Mouse (Mus musculus) embryonic facial prominence, embryonic 12.5 days (tissue): Measurements from ENCODE around the gene Fam71f2. TPM values are rescaled to one million over a fixed set of nuclear protein-coding genes. Genes with fewer than 3 reads are reported as not detected.

ENCODE experiments used
- ATAC-seq: fragments of 200-750 bp; cut with Nextera tagmentation; 2 replicates; pipeline ENCODE4 v1.8.0; 2017; ENCODE audit not compliant: insufficient number of reproducible peaks, insufficient read depth, low FRiP score, low TSS enrichment
- H3K27ac ChIP-seq: fragments of 300-500 bp; sonication (generic); 2 replicates; pipeline ENCODE4 v1.5.1; 2016; ENCODE audit warnings: mild to moderate bottlenecking
- H3K27me3 ChIP-seq: fragments of 300-500 bp; sonication (generic); 2 replicates; pipeline ENCODE4 v1.6.1; 2016; ENCODE audit warnings: mild to moderate bottlenecking, moderate library complexity
- H3K36me3 ChIP-seq: fragments of 300-500 bp; sonication (generic); 2 replicates; pipeline ENCODE4 v1.6.1; 2016; ENCODE audit warnings: mild to moderate bottlenecking
- H3K4me1 ChIP-seq: fragments of 300-500 bp; sonication (generic); 2 replicates; pipeline ENCODE4 v1.6.1; 2016
- H3K4me2 ChIP-seq: fragments of 300-500 bp; sonication (generic); replicated peaks from 2 replicates; pipeline ENCODE4 v1.6.1; 2016; ENCODE audit warnings: mild to moderate bottlenecking, moderate library complexity
- H3K4me3 ChIP-seq: fragments of 300-500 bp; sonication (generic); 2 replicates; pipeline ENCODE4 v1.5.1; 2016; ENCODE audit warnings: mild to moderate bottlenecking
- H3K9ac ChIP-seq: fragments of 300-500 bp; sonication (generic); 2 replicates; pipeline ENCODE4 v1.6.1; 2016; ENCODE audit warnings: mild to moderate bottlenecking, moderate library complexity
- H3K9me3 ChIP-seq: fragments of 300-500 bp; sonication (generic); 2 replicates; pipeline ENCODE4 v1.6.1; 2016; ENCODE audit warnings: mild to moderate bottlenecking, moderate library complexity
- WGBS: fragments of 180-500 bp; shearing (Covaris S2); methylation state at CpG from one replicate; pipeline ENCODE4 v1.1.7; 2016; 5-methylcytosine and 5-hydroxymethylcytosine counted together
- polyA plus RNA-seq: library from polyadenylated mRNA; unstranded; fragments of >200 nt; fragmentation: Nextera tagmentation; extraction: Ambion mirVana; gene quantifications from 2 replicates; pipeline ENCODE4 v1.2.1, GENCODE M21; 2016

The Fam71f2 gene
- polyA plus RNA-seq, 1 experiment from 2014 or later, result 0.27 TPM

DNA sequence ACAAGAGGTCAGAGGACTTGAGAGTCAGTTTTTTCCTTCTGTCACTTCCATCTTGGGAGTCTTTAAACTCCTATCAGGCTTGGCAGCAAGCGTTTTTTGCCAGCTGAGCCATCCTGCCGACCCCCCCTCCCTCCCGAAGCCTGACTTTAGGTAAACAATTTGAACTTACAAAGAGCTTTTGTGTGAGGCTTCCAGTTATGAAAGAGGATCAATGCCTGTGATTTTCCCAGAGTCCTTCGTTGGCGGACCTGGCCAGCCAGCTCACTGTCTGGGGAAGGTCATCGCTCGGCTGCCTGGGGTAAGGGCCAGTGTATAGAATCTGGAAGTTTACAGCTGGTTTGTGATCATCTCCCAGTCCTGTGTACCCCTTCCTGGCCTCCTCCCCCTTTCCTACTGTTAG lies 1.3 kb downstream of the Fam71f2 start:
- H3K4me2 ChIP-seq, result no peak overlapping the region
- H3K36me3 ChIP-seq, result no peaks in the 10 kb centered on the region
- H3K9ac ChIP-seq, result no peak overlapping the region
- no peaks in the 10 kb centered on the region for H3K27me3 ChIP-seq
- ATAC-seq, result no peak
- no peaks in the 10 kb centered on the region for H3K9me3 ChIP-seq
- H3K4me3 ChIP-seq, result no peak overlapping the region
- no peak overlapping the region for H3K27ac ChIP-seq
- WGBS, result 31% methylated on average over 7 of the region's 7 CpGs
- H3K4me1 ChIP-seq, result no peaks in the 10 kb centered on the region

DNA sequence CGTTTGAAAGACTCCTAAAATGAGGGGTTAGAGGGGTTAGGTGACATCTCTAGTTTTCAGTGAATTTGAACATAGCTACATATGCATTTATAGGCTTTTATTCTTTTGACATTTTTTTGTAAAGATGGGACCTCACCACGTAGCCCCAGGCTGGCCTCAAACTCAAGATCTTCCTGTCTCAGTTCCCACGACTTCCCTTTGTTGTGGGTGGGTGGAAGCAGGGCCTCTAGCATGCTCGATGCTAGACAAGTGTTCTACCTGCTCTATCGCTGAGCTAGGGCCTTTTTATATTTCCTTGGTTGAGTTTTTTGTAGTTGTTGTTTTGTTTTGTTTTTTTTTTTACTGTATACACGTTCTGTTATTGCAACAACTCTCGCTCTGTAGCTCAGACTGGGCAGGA lies 7.5 kb downstream of the Fam71f2 start:
- Histone ChIP-seq H3K4me2 (no peak overlapping the region), H3K4me1 (no peaks in the 10 kb centered on the region), H3K27me3 (0 out of 2 replicates have a peak, but pooled peaks cover 3% of the 10 kb centered on the region), H3K9me3 (no peaks in the 10 kb centered on the region), H3K4me3 (no peak overlapping the region), H3K9ac (no peak overlapping the region), H3K27ac (no peak overlapping the region), H3K36me3 (no peaks in the 10 kb centered on the region)
- no peak for ATAC-seq
- WGBS, result 71% methylated on average over 7 of the region's 7 CpGs

DNA sequence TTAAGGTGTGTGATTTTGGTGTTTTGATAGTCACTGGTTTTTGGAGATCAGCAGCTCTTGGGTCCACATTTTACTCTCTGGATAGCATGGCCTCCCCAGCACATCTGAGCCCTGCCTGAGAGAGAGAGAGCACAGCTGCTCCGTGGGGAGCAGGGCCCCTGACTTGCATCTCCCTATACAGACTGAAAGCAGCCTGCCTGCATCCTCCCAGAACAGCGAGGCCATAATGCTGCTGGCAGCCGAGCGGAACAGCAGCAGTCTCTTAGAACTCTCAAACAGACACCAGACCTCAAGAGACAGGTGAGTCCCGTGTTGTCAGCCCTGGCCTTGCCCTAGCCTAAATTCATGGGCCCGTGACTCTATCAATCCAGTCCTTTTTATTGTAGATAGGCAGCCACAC lies 8.1 kb downstream of the Fam71f2 start:
- no peak overlapping the region for H3K27ac ChIP-seq
- no peak overlapping the region for H3K9ac ChIP-seq
- no peak overlapping the region for H3K4me2 ChIP-seq
- H3K4me1 ChIP-seq, result no peaks in the 10 kb centered on the region
- H3K9me3 ChIP-seq, result no peaks in the 10 kb centered on the region
- WGBS, result 44% methylated on average over 6 of the region's 6 CpGs
- no peak overlapping the region for H3K4me3 ChIP-seq
- H3K36me3 ChIP-seq, result no peaks in the 10 kb centered on the region
- no peak for ATAC-seq
- H3K27me3 ChIP-seq, result 0 out of 2 replicates have a peak, but pooled peaks cover 3% of the 10 kb centered on the region

DNA sequence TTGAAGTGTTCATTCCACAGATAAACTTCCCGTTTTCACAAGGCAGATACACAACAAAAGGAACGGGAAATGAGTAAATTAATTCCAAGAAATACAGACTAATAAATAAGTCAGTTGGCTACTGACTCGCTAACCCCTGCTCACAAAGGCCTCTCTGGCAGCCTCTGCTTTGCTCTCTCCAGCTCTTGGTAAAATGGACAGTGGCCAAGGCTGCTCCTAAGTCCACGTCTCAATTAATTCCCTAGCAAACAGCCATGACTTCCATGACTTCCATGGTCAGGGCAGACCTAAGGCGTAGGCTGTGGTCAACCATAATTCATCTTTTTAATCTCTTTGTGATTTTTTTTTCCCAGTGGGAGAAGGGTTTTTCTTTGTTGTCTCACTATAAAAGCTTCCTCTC lies 8.6 kb downstream of the Fam71f2 start:
- Histone ChIP-seq H3K27me3 (0 out of 2 replicates have a peak, but pooled peaks cover 3% of the 10 kb centered on the region), H3K4me2 (no peak overlapping the region), H3K9ac (no peak overlapping the region), H3K9me3 (no peaks in the 10 kb centered on the region), H3K36me3 (no peaks in the 10 kb centered on the region), H3K4me3 (no peak overlapping the region), H3K27ac (no peak overlapping the region), H3K4me1 (no peaks in the 10 kb centered on the region)
- 74% methylated on average over 5 of the region's 5 CpGs for WGBS
- no peak for ATAC-seq

DNA sequence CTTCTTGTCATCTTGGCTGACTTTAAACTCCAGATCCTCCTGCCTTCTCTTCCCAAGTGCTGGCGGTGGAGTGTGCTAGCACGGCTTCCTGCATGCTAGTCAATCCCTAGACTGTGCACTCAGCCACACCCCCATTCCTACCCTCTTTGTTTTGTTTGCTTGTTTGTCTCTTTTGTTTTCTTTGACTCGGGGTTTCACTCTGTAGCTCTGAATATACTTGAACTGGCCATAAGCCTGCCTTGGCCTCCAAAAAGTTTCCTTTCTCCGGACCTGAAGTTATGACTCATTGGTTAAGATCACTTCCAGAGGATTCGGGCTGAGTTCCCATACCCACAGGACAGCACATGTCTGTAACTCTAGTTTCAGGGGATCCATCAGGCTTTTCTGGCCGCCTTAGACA lies 9.3 kb downstream of the Fam71f2 start:
- no peak overlapping the region for H3K27ac ChIP-seq
- H3K4me3 ChIP-seq, result no peak overlapping the region
- H3K9ac ChIP-seq, result no peak overlapping the region
- H3K4me1 ChIP-seq, result no peaks in the 10 kb centered on the region
- no peak for ATAC-seq
- H3K27me3 ChIP-seq, result 0 out of 2 replicates have a peak, but pooled peaks cover 3% of the 10 kb centered on the region
- H3K36me3 ChIP-seq, result no peaks in the 10 kb centered on the region
- H3K4me2 ChIP-seq, result no peak overlapping the region
- 68% methylated on average over 6 of the region's 6 CpGs for WGBS
- no peaks in the 10 kb centered on the region for H3K9me3 ChIP-seq

DNA sequence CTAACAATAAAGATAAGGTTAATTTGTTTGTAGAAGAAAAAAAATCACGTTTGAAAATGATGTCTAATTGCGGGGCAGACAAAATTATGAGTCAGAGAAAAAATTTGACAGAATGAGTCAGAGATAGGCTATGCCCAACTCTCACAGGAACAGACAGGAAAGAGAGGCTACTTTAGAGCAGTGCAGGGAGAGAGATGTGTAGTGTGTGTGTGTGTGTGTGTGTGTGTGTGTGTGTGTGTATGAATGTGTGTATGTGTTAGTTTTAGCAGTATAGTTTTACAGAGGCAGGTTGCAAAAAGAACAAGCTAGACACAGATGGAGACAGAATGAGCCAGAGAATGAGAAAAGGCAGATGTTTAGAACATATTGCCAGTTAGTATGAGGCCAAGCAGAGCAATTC lies 19.7 kb downstream of the Fam71f2 start:
- no peak overlapping the region for H3K27ac ChIP-seq
- no peak for ATAC-seq
- H3K27me3 ChIP-seq, result no peaks in the 10 kb centered on the region
- no peak overlapping the region for H3K9ac ChIP-seq
- no peaks in the 10 kb centered on the region; the same call in 1 of the 2 replicates for H3K4me1 ChIP-seq
- H3K9me3 ChIP-seq, result no peaks in the 10 kb centered on the region
- H3K4me2 ChIP-seq, result no peak overlapping the region
- 61% methylated on average over 2 of the region's 2 CpGs for WGBS
- no peaks in the 10 kb centered on the region for H3K36me3 ChIP-seq
- H3K4me3 ChIP-seq, result no peak overlapping the region

DNA sequence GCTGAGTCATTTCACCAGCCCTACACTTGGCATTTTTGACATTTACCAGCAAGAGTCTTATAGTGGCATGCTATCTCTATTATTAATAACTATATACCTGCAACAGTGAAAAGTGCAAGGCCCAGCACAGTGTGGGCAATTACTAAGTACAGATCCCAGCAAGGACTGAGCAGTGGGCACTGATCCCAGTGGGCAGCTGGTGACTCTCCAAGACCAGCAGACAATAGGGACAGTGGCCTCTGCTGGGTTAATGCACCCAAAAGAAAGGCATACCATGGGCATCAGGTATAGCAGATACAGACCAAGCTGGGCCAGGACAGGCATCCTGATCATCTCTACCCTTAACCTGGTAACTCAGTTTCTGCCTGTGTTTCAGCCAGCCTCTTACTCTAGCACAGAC lies 23.9 kb downstream of the Fam71f2 start:
- ATAC-seq, result no peak

DNA sequence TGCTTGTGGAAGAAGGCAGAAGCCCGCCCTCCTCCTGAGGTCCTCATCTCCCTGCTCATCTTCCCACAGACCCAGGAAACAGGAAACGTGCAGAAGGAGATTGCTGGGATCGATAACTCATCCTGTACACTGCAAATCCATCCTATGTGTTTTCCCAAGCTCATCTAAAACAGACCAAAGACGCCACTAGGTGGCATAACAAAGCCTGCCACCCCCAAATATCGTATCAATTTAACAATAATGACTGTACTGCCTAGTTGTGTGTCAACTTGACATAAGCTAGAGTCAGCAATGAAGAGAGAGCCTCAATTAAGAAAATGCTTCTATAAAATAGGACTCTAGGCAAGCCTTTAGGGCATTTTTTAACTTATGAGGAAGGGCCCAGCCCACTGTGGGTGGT lies 24.3 kb downstream of the Fam71f2 start:
- no peak overlapping the region for H3K27ac ChIP-seq
- H3K36me3 ChIP-seq, result no peaks in the 10 kb centered on the region
- no peak for ATAC-seq
- H3K4me3 ChIP-seq, result no peak overlapping the region
- H3K9me3 ChIP-seq, result no peaks in the 10 kb centered on the region
- no peak overlapping the region for H3K9ac ChIP-seq
- H3K27me3 ChIP-seq, result no peaks in the 10 kb centered on the region
- 47% methylated on average over 5 of the region's 5 CpGs for WGBS
- no peaks in the 10 kb centered on the region; the same call in 1 of the 2 replicates for H3K4me1 ChIP-seq
- no peak overlapping the region for H3K4me2 ChIP-seq

More for the DNA sequence above, 23.9 kb downstream of the Fam71f2 start:
- no peaks in the 10 kb centered on the region; the same call in 1 of the 2 replicates for H3K4me1 ChIP-seq
- H3K9me3 ChIP-seq, result no peaks in the 10 kb centered on the region
- H3K27me3 ChIP-seq, result no peaks in the 10 kb centered on the region
- H3K4me3 ChIP-seq, result no peak overlapping the region
- H3K4me2 ChIP-seq, result no peak overlapping the region
- H3K36me3 ChIP-seq, result no peaks in the 10 kb centered on the region
- no peak overlapping the region for H3K27ac ChIP-seq
- no peak overlapping the region for H3K9ac ChIP-seq

DNA sequence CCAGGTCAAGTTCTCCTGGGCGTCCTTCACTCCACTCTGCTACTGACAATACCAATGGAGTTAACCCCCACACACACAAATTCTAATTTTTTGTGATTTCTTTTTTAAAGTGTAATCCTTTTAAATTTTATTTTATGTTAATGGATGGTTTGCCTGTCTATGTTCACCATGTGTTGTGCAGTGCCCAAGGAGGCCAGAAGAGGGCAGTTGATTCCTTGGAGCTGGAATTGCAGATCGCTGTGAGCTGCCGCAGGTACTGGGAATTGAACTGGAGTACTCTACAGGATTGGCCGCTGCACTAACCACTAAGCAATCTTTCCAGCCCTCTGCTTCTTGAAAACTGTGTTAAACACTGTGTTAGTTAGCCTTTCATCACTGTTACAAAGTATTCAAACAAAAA lies 26.1 kb downstream of the Fam71f2 start:
- Histone ChIP-seq H3K4me3 (no peak overlapping the region), H3K27me3 (no peaks in the 10 kb centered on the region), H3K9ac (no peak overlapping the region), H3K36me3 (no peaks in the 10 kb centered on the region), H3K9me3 (no peaks in the 10 kb centered on the region), H3K4me1 (no peaks in the 10 kb centered on the region; the same call in 1 of the 2 replicates), H3K27ac (no peak overlapping the region), H3K4me2 (no peak overlapping the region)
- 86% methylated on average over 4 of the region's 4 CpGs for WGBS
- no peak for ATAC-seq

DNA sequence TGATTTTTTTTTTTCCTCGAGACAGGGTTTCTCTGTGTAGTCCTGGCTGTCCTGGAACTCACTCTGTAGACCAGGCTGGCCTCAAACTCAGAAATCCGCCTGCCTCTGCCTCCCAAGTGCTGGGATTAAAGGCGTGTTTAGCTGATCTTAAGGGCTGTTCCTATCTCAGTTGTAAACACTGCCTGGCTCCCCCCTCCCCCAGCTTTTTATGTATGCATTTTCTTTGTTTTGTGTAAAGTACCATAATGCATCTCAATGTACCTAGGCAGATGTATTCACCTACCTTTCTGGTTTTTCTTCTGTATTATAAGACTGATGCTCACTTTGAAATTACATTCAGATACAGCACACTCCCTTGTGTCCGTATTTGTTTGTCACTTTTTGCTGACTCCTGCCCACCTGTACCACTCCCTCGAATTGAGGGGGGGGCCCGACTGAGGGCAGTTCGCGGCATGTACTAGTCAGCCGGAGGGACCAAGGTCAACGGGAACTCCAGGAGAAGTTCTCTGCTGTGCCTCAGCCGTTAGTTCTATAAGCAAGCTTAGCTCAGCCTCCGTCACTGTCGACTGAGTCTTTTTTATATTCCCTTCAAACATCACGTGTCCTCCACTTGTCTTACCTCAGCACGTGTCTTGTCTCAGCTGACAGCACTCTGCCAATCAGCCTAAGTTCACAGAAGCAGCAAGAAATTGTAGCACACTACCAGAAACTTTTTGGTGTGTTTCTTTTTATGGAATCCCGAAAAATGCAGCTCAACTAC lies 29.6 kb downstream of the Fam71f2 start:
- Histone ChIP-seq H3K27ac (no peak overlapping the region), H3K9me3 (no peaks in the 10 kb centered on the region), H3K36me3 (no peaks in the 10 kb centered on the region), H3K9ac (no peak overlapping the region), H3K27me3 (no peaks in the 10 kb centered on the region), H3K4me1 (no peaks in the 10 kb centered on the region), H3K4me3 (no peak overlapping the region), H3K4me2 (no peak overlapping the region)
- no peak for ATAC-seq
- WGBS, result 87% methylated on average over 16 of the region's 16 CpGs

DNA sequence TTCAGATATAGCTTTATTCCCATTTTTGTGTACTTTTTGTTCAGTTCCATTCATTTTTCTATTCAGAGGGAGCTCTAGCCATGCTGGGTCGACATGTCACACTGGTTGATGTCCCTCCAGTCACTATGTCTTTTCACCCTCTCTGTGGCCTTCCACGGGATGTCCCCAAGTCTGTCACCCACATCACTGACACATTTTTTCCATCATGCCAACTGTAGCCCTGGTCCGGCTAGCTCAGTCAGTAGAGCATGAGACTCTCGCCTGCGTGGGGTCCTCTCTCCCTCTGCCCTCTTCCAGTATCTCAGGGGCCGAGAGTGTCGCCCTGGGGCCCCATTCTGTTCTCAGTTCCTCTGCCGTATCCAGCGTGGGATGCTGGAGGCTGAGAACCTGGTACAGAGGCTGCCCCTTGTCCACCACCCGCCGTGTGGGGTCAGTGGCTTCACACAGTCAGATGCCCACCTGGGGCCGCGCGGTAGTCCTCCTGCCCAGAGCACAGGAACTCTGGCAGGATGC lies 34.4 kb downstream of the Fam71f2 start:
- Histone ChIP-seq H3K4me3 (no peak overlapping the region), H3K4me1 (no peaks in the 10 kb centered on the region), H3K9me3 (no peaks in the 10 kb centered on the region), H3K27me3 (no peaks in the 10 kb centered on the region), H3K27ac (no peak overlapping the region), H3K9ac (no peak overlapping the region), H3K36me3 (no peaks in the 10 kb centered on the region), H3K4me2 (no peak overlapping the region)
- 65% methylated on average over 14 of the region's 14 CpGs for WGBS
- ATAC-seq, result no peak

DNA sequence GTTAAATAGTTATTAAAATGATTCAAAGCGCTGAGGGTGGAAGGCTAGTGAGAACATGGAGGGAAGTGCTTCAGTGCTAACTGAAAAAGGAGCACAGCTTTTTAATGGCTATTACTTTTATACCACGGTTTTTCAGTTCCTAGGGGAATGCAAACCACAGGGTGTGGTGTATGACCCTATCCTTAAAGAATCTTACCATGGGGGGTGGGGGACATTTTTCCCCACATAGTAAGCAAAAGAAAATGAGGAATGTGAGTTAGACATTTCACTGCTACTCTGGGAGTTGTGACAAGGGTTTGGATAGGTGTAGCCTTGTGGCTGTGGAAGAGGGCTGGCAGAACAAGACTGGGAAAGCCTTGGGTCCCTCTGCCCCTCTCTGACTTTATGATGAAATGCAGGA lies 37.9 kb downstream of the Fam71f2 start:
- ATAC-seq, result no peak

More for the DNA sequence above, 37.9 kb downstream of the Fam71f2 start:
- H3K27me3 ChIP-seq, result no peaks in the 10 kb centered on the region
- no peak overlapping the region for H3K9ac ChIP-seq
- H3K4me3 ChIP-seq, result no peak overlapping the region
- 69% methylated on average over 2 of the region's 2 CpGs for WGBS
- H3K36me3 ChIP-seq, result no peaks in the 10 kb centered on the region
- H3K9me3 ChIP-seq, result no peaks in the 10 kb centered on the region
- H3K4me1 ChIP-seq, result no peaks in the 10 kb centered on the region
- H3K27ac ChIP-seq, result no peak overlapping the region
- H3K4me2 ChIP-seq, result no peak overlapping the region
